Mouse (Mus musculus) spleen, adult 2 months (tissue): Measurements from ENCODE around the gene Kndc1. TPM values are rescaled to one million over a fixed set of nuclear protein-coding genes. Genes with fewer than 3 reads are reported as not detected.

Source experiments
- DNase-seq, 2 experiments: peaks; one replicate each; pipeline versions ENCODE4 v3.0.0 to v3.0.0-alpha.2; 2012 to 2021; ENCODE audit warnings: low spot score in 2 of 2, low read depth in 1 of 2
- H3K27ac ChIP-seq: fragments of 200-500 bp; 2 replicates; pipeline ENCODE4 v1.5.1; 2012; ENCODE audit warnings: low read length, inconsistent platforms; ENCODE audit not compliant: insufficient read depth
- H3K27me3 ChIP-seq: fragments of 200-500 bp; 2 replicates; pipeline ENCODE4 v1.6.1; 2012; ENCODE audit warnings: mild to moderate bottlenecking, moderate library complexity, low read length, inconsistent platforms; ENCODE audit not compliant: control insufficient read depth, insufficient read depth
- H3K36me3 ChIP-seq: fragments of 200-500 bp; 2 replicates; pipeline ENCODE4 v1.6.1; 2012; ENCODE audit warnings: mild to moderate bottlenecking, low read length, inconsistent platforms; ENCODE audit not compliant: control insufficient read depth, insufficient read depth
- H3K4me1 ChIP-seq: fragments of 200-500 bp; 2 replicates; pipeline ENCODE4 v1.6.1; 2011; ENCODE audit warnings: inconsistent platforms; ENCODE audit not compliant: control insufficient read depth, insufficient read depth, insufficient read length
- H3K4me3 ChIP-seq: fragments of 200-500 bp; 2 replicates; pipeline ENCODE4 v1.5.1; 2011; ENCODE audit warnings: mild to moderate bottlenecking, inconsistent platforms; ENCODE audit not compliant: insufficient read depth, insufficient read length; ENCODE audit errors: extremely low read depth
- CTCF ChIP-seq: fragments of 200-500 bp; IDR thresholded peaks from 2 replicates; pipeline ENCODE4 v1.5.1; 2011; ENCODE audit warnings: mild to moderate bottlenecking, inconsistent platforms; ENCODE audit not compliant: insufficient read depth, insufficient read length, insufficient replicate concordance; ENCODE audit errors: extremely low read depth
- POLR2A ChIP-seq: fragments of 200-500 bp; IDR thresholded peaks from 2 replicates; pipeline ENCODE4 v1.6.1; 2011; ENCODE audit warnings: low read depth, low read length, inconsistent platforms
- WGBS: fragments of 180-500 bp; shearing (Covaris S2); methylation state at CpG from one replicate; pipeline ENCODE4 v1.1.7; 2018; 5-methylcytosine and 5-hydroxymethylcytosine counted together
- polyA plus RNA-seq: library from polyadenylated mRNA; depleted of rRNA; stranded (reverse); fragments of >200 nt; gene quantifications from 2 replicates; pipeline ENCODE4 v1.2.3, GENCODE M21; 2012

Kndc1 gene
- polyA plus RNA-seq, 1 experiment, result 0.16 TPM

DNA sequence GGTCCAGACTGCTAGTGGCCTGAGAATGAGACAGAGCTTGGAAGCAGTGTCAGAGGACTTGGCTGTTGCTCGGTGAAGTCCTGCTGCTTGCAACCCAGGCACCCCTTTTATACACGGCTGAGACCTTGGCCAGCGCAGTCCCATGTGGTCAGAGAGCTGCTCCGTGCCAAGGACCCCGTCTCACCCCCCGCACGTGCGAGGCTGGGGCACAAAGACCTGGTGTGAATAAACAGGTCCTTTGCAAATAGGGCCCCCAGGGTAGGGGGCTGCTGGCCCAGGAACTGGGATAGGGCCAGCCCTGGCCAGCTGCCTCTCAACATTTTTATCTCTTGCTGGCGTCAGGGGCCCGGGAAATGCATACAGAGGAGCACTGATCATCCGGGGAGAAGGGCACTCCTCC is 63.5 kb downstream of the Kndc1 start:
- Histone ChIP-seq H3K36me3 (no peaks in the 10 kb centered on the region; the same call in 1 of the 2 replicates), H3K27ac (no peak overlapping the region), H3K4me1 (no peaks in the 10 kb centered on the region), H3K4me3 (no peak overlapping the region), H3K27me3 (no peaks in the 10 kb centered on the region)
- TF ChIP-seq POLR2A (no peak), CTCF (no peak)
- DNase-seq, result no peak
- 59% methylated on average over 11 of the region's 11 CpGs for WGBS

DNA sequence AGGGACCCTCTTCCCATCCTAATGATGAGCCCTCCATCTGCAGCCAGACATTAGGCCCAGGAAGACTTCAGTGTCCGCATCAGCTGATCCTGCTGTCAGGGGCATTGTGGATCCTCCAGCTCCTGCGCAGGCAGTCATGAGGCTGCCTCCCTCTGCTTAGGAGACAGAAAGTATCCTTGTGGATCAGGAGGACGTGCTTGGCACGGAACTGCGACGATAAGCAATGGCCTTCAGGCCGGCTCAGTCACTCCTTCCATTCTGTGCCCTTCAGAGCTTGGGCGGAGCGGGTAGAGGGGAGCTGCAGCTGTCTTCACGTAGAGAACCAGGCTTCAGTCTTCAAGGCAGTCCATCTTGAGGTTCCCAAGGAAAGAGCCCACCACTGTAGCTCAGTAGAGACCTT is 66.6 kb downstream of the Kndc1 start:
- Histone ChIP-seq H3K27me3 (no peaks in the 10 kb centered on the region), H3K4me1 (no peaks in the 10 kb centered on the region), H3K36me3 (no peaks in the 10 kb centered on the region), H3K27ac (no peak overlapping the region), H3K4me3 (no peak overlapping the region)
- no peak for DNase-seq
- WGBS, result 88% methylated on average over 10 of the region's 10 CpGs
- TF ChIP-seq CTCF, result no peak
- TF ChIP-seq POLR2A, result no peak

- no peaks in the 10 kb centered on the region for H3K27me3 ChIP-seq
- WGBS, result 63% methylated on average over 4 of the region's 4 CpGs
- H3K27ac ChIP-seq, result no peak overlapping the region
- TF ChIP-seq POLR2A (no peak), CTCF (no peak)
- no peak overlapping the region for H3K4me3 ChIP-seq
- no peak for DNase-seq
- peaks cover 7% of the 10 kb centered on the region; the same call in 1 of the 2 replicates for H3K4me1 ChIP-seq
- no peaks in the 10 kb centered on the region for H3K36me3 ChIP-seq
Observed at GRCm38 (mm10) chr7:139963814-139964213, 69.3 kb downstream of the Kndc1 start.

DNA sequence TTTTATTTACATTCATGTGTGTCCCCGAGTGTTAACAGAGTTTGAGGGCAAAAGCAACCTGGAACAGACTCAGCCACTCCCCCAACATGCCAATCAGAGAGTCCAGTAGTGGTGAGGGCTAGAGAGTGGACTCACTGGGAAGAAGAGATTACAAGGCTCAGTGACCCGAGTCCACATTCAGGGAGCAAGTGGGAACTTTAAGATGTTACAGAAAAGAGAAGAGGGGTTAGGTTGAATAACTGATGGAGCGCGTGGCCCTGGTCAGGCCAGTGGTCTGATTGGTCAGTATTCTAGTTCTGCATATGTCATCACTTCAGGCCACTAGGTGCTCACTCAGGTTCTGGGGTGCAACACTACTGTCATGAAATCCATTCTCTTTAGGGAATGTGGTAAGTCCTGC is 72.7 kb downstream of the Kndc1 start:
- no peaks in the 10 kb centered on the region for H3K27me3 ChIP-seq
- WGBS, result 59% methylated on average over 4 of the region's 4 CpGs
- no peak overlapping the region for H3K27ac ChIP-seq
- H3K36me3 ChIP-seq, result no peaks in the 10 kb centered on the region
- H3K4me3 ChIP-seq, result no peak overlapping the region
- H3K4me1 ChIP-seq, result peaks cover 23% of the 10 kb centered on the region; the same call in 1 of the 2 replicates
- no peak for DNase-seq
- TF ChIP-seq POLR2A (no peak), CTCF (no peak)

- peak; percentile 66 to 67 for DNase-seq
- Histone ChIP-seq H3K27me3 (no peaks in the 10 kb centered on the region), H3K4me1 (peaks cover 23% of the 10 kb centered on the region; the same call in 1 of the 2 replicates), H3K4me3 (no peak overlapping the region), H3K27ac (peak overlapping the region; percentile 74), H3K36me3 (no peaks in the 10 kb centered on the region)
- WGBS, result 25% methylated on average over 5 of the region's 5 CpGs
- no peak for TF ChIP-seq CTCF
- TF ChIP-seq POLR2A, result no peak
Observed at GRCm38 (mm10) chr7:139968428-139968827, 73.9 kb downstream of the Kndc1 start.

- TF ChIP-seq CTCF, result peak; percentile 59; the same call in 1 of the 2 replicates
- TF ChIP-seq POLR2A, result no peak
- Histone ChIP-seq H3K4me3 (no peak overlapping the region), H3K27me3 (no peaks in the 10 kb centered on the region), H3K4me1 (peaks cover 28% of the 10 kb centered on the region; the same call in 1 of the 2 replicates), H3K27ac (no peak overlapping the region), H3K36me3 (no peaks in the 10 kb centered on the region)
- WGBS, result 37% methylated on average over 10 of the region's 10 CpGs
- peak; percentile 59 to 71 for DNase-seq
Observed at GRCm38 (mm10) chr7:139969348-139970130, 75.0 kb downstream of the Kndc1 start.

- 0 out of 2 replicates have a peak overlapping the region, but pooled peaks have one; percentile 4 for H3K27ac ChIP-seq
- 64% methylated on average over 10 of the region's 10 CpGs for WGBS
- TF ChIP-seq POLR2A, result no peak
- no peak for TF ChIP-seq CTCF
Observed at GRCm38 (mm10) chr7:139970216-139970919, 75.9 kb downstream of the Kndc1 start.

More at GRCm38 (mm10) chr7:139970216-139970919, 75.9 kb downstream of the Kndc1 start:
- Histone ChIP-seq H3K4me3 (no peak overlapping the region), H3K4me1 (peaks cover 33% of the 10 kb centered on the region; the same call in 1 of the 2 replicates), H3K36me3 (no peaks in the 10 kb centered on the region), H3K27me3 (no peaks in the 10 kb centered on the region)
- DNase-seq, result no peak
